Mouse (Mus musculus): ENCODE measurements around the gene Ltbp3. TPM values are rescaled to one million over a fixed set of nuclear protein-coding genes. Genes with fewer than 3 reads are reported as not detected.
A peak's percentile ranks its signal among the peaks of the same experiment; 100 is the strongest.

Gene Ltbp3
- polyA plus RNA-seq, 1 experiment: not detected

GRCm38 (mm10) chr19:5742241-5742641 is 1.5 kb downstream of the Ltbp3 start:
- peak overlapping the region; percentile 55 for H3K27ac ChIP-seq (ENCODE audit: insufficient read depth, low read depth, low read length)
- peak overlapping the region; percentile 79 for H3K4me3 ChIP-seq (ENCODE audit: insufficient read depth, low read depth, low read length)
- peaks cover 45% of the 10 kb centered on the region for H3K4me1 ChIP-seq (ENCODE audit: control insufficient read depth, insufficient read depth, low read length)
- TF ChIP-seq CTCF (IDR thresholded peaks at IDR 0.05; ENCODE audit: insufficient read depth, low read depth, low read length) (no peak), POLR2A (IDR thresholded peaks at IDR 0.05; ENCODE audit: insufficient read depth, low read depth, low read length) (no peak)
- 3% methylated on average over 32 of the region's 32 CpGs for WGBS

DNA sequence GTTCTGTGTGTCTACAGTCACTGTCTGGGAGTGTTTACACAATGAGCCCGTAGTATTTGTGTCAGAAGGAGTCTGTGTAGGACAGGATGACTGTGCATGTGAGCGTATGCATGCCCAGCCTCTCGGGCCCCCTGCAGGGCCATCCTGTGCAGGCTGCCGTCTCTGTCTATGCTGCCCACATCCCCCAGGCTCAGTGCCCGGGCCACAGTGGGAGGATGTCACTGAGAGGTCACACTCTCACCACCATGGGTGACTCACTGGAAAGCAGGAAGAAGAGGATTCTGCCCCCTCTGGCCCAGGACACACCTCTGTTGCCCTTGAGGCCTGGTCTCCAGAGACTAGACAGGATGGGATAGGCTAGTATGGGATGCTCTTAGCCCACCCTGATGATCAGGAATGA is 2.9 kb downstream of the Ltbp3 start:
- WGBS: 28% methylated on average over 5 of the region's 5 CpGs
- Histone ChIP-seq H3K27ac (ENCODE audit: insufficient read depth, low read depth, low read length) (no peak overlapping the region), H3K4me3 (ENCODE audit: insufficient read depth, low read depth, low read length) (no peak overlapping the region), H3K4me1 (ENCODE audit: control insufficient read depth, insufficient read depth, low read length) (peaks cover 46% of the 10 kb centered on the region)
- TF ChIP-seq CTCF (IDR thresholded peaks at IDR 0.05; ENCODE audit: insufficient read depth, low read depth, low read length) (no peak), POLR2A (IDR thresholded peaks at IDR 0.05; ENCODE audit: insufficient read depth, low read depth, low read length) (no peak)

DNA sequence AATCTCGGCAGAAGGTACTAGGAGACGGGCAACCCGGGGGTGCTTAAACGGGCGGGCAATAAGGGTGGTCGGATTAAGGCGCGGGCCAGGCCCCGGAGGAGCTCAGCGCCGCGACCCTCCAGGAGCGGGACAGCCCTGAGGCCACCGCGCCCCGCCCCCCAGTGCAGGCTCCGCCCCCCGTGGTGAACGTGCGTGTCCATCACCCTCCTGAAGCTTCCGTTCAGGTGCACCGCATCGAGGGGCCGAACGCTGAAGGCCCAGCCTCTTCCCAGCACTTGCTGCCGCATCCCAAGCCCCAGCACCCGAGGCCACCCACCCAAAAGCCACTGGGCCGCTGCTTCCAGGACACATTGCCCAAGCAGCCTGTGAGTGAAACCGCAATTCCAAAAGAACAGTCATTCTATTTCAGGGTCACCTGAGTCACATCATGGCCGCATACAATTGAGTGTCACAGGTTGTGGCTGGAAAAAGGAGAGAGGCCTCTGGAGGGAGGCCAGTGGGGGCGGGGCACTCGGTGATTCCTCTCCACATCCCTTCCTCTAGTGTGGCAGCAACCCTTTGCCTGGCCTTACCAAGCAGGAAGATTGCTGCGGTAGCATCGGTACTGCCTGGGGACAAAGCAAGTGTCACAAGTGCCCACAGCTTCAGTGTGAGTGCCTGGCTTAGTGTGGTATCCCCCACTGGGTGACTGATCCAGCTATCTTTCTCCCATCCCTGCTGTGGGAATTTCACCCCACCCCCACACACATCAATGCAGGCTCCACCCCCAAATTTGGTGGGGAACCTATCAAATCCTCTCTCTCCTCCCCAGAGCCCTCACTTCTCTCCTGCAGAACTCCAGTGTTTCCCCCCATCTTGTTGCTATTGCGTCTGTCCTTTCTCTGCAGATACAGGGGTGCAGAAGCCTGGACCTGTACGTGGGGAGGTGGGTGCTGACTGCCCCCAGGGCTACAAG is 5.3 kb downstream of the Ltbp3 start:
- Histone ChIP-seq H3K27ac (ENCODE audit: insufficient read depth, low read depth, low read length) (no peak overlapping the region), H3K4me3 (ENCODE audit: insufficient read depth, low read depth, low read length) (peak overlapping the region; percentile 16; the same call in 1 of the 2 replicates), H3K4me1 (ENCODE audit: control insufficient read depth, insufficient read depth, low read length) (peaks cover 63% of the 10 kb centered on the region)
- TF ChIP-seq CTCF (IDR thresholded peaks at IDR 0.05; ENCODE audit: insufficient read depth, low read depth, low read length) (no peak), POLR2A (IDR thresholded peaks at IDR 0.05; ENCODE audit: insufficient read depth, low read depth, low read length) (no peak)
- WGBS: 19% methylated on average over 36 of the region's 36 CpGs

- 54% methylated on average over 12 of the region's 12 CpGs for WGBS
- peaks cover 66% of the 10 kb centered on the region for H3K4me1 ChIP-seq (ENCODE audit: control insufficient read depth, insufficient read depth, low read length)
- no peak overlapping the region for H3K4me3 ChIP-seq (ENCODE audit: insufficient read depth, low read depth, low read length)
- TF ChIP-seq POLR2A (IDR thresholded peaks at IDR 0.05; ENCODE audit: insufficient read depth, low read depth, low read length) (no peak), CTCF (IDR thresholded peaks at IDR 0.05; ENCODE audit: insufficient read depth, low read depth, low read length) (no peak)
- no peak overlapping the region for H3K27ac ChIP-seq (ENCODE audit: insufficient read depth, low read depth, low read length)
Observed at GRCm38 (mm10) chr19:5746907-5747363, 6.2 kb downstream of the Ltbp3 start.

- 34% methylated on average over 6 of the region's 6 CpGs for WGBS
- H3K27ac ChIP-seq (ENCODE audit: insufficient read depth, low read depth, low read length): peak overlapping the region; percentile 75
- TF ChIP-seq CTCF (IDR thresholded peaks at IDR 0.05; ENCODE audit: insufficient read depth, low read depth, low read length): no peak
- no peak for TF ChIP-seq POLR2A (IDR thresholded peaks at IDR 0.05; ENCODE audit: insufficient read depth, low read depth, low read length)
- no peak overlapping the region for H3K4me3 ChIP-seq (ENCODE audit: insufficient read depth, low read depth, low read length)
- peaks cover 49% of the 10 kb centered on the region for H3K4me1 ChIP-seq (ENCODE audit: control insufficient read depth, insufficient read depth, low read length)
Observed at GRCm38 (mm10) chr19:5749476-5749875, 8.8 kb downstream of the Ltbp3 start.

- TF ChIP-seq CTCF (IDR thresholded peaks at IDR 0.05; ENCODE audit: insufficient read depth, low read depth, low read length) (no peak), POLR2A (IDR thresholded peaks at IDR 0.05; ENCODE audit: insufficient read depth, low read depth, low read length) (no peak)
- Histone ChIP-seq H3K4me1 (ENCODE audit: control insufficient read depth, insufficient read depth, low read length) (peaks cover 37% of the 10 kb centered on the region), H3K4me3 (ENCODE audit: insufficient read depth, low read depth, low read length) (no peak overlapping the region), H3K27ac (ENCODE audit: insufficient read depth, low read depth, low read length) (no peak overlapping the region)
- 33% methylated on average over 22 of the region's 22 CpGs for WGBS
Observed at GRCm38 (mm10) chr19:5750951-5751350, 10.2 kb downstream of the Ltbp3 start.

DNA sequence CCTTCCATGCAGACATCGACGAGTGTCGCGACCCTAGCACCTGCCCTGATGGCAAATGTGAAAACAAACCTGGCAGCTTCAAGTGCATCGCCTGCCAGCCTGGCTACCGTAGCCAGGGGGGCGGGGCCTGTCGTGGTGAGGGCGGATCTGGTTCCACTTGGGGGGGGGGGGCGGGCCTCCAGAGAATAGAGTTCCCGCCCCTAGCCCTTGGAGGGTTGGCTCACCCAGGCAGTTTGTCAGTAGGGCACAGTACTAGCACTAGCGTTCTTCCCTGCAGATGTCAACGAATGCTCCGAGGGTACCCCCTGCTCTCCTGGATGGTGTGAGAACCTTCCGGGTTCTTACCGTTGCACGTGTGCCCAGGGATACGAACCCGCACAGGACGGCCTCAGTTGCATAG is 11.0 kb downstream of the Ltbp3 start:
- TF ChIP-seq POLR2A (IDR thresholded peaks at IDR 0.05; ENCODE audit: insufficient read depth, low read depth, low read length): no peak
- no peak for TF ChIP-seq CTCF (IDR thresholded peaks at IDR 0.05; ENCODE audit: insufficient read depth, low read depth, low read length)
- WGBS: 28% methylated on average over 20 of the region's 20 CpGs
- no peak overlapping the region for H3K4me3 ChIP-seq (ENCODE audit: insufficient read depth, low read depth, low read length)

DNA sequence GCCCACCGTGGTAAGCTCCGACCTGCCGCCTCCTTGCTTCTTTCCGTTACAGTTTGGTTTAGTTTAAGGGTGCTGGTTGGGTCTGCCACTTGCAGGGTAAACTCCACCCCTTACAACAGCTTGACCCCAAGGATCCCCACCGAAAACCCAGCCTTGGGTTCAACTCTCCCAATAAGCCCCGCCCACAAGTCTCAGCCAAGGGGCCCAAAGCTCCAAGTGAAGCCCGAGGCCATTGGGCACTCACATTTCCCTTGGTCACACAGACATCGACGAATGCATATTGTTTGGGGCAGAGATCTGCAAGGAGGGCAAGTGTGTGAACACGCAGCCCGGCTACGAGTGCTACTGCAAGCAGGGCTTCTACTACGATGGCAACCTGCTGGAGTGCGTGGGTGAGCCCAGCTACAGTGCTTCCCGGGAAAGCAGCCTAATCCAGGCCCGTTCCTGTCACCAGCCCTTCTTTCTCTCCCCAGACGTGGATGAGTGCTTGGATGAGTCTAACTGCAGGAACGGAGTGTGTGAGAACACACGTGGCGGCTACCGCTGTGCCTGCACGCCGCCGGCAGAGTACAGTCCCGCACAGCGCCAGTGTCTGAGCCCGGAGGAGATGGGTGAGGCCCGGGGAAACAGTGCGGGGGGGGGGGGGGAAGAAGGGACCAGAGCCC is 15.7 kb downstream of the Ltbp3 start:
- H3K4me1 ChIP-seq (ENCODE audit: control insufficient read depth, insufficient read depth, low read length): peaks cover 25% of the 10 kb centered on the region
- H3K27ac ChIP-seq (ENCODE audit: insufficient read depth, low read depth, low read length): no peak overlapping the region
- no peak overlapping the region for H3K4me3 ChIP-seq (ENCODE audit: insufficient read depth, low read depth, low read length)
- 28% methylated on average over 29 of the region's 29 CpGs for WGBS
- TF ChIP-seq CTCF (IDR thresholded peaks at IDR 0.05; ENCODE audit: insufficient read depth, low read depth, low read length) (no peak), POLR2A (IDR thresholded peaks at IDR 0.05; ENCODE audit: insufficient read depth, low read depth, low read length) (no peak)

More for the DNA sequence above, 11.0 kb downstream of the Ltbp3 start:
- Histone ChIP-seq H3K4me1 (ENCODE audit: control insufficient read depth, insufficient read depth, low read length) (peaks cover 37% of the 10 kb centered on the region), H3K27ac (ENCODE audit: insufficient read depth, low read depth, low read length) (no peak overlapping the region)

Measured in olfactory bulb, adult 2 months (tissue).